Mouse (Mus musculus) liver, adult 2 months (tissue): ENCODE results near the gene Msmp.

Experiments used
- CTCF ChIP-seq: fragments of 200-500 bp; IDR thresholded peaks from 2 replicates; pipeline ENCODE4 v1.5.1; 2011; ENCODE audit warnings: low read depth, low read length, control low read depth
- POLR2A ChIP-seq: fragments of 200-500 bp; IDR thresholded peaks from 2 replicates; pipeline ENCODE4 v1.6.1; 2011; ENCODE audit warnings: low read length, control low read depth; ENCODE audit not compliant: insufficient read depth; ENCODE audit errors: extremely low read depth

DNA sequence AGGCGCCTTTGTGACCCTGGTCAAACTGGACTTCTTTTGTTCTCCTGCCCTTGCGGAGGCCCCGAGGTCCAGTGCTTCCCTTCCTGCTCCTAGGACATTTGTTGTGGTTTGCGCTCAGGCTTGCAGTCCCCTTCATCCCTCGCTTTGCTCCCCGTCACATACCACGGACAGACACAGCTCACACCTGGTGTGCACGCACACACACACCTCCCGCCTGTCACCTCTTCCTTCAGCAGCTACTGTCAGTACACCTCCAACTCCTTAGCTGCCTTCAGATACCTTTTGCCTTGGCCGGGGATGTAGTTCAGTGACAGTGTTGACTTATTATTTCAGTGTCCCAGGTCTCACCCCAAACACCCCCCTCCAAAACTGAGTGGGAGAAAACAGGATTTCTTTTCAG is 1.4 kb upstream of the Msmp start:
- TF ChIP-seq CTCF, result no peak
- TF ChIP-seq POLR2A, result no peak
